Mouse (Mus musculus): ENCODE measurements at regions not wholly inside any gene's neighbourhood (a gene's known extent, or its start where the extent isn't known, plus 50 kb on each side); places are given as distances from the start of the nearest gene placed in this dataset.

DNA sequence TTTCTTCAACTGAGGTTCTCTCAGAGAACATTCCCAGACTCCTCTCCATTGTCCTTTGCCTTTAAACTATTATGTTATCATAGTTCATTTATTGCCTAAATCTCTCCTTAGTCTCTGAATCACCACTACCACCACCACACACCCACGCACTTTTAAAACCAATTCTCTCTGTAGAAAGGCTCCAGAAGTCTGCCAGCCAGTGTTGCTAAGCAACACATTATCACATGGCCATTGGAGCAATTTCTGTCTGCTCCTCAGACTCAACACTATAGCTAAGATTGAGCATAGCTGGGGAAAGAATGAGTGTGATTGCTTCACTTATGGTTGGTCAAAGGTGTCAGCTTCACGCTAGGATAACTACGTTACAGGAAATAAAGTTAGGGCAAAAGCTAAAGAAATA, 59.3 kb downstream of the Trap1a start:
- CTCF ChIA-PET, result no interaction called here

DNA sequence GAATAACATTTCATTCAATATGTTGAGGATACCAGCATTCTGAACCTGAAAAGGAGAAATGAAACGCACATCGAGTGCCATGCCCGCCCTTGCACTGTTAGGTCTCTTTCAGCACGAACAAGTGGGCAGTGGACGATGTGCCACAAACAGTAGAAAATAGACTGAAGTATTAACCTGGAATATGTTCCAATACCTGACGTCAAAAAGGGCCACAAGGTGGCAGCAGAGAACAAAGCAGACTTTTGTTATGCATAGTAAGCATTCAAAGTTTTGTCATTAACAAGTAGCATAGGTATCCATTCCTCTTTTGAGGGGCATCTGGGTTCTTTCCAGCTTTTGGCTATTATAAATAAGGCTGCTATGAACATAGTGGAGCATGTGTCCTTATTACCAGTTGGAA, 63.5 kb upstream of the D330045A20Rik start:
- CTCF ChIA-PET, result no interaction called here

DNA sequence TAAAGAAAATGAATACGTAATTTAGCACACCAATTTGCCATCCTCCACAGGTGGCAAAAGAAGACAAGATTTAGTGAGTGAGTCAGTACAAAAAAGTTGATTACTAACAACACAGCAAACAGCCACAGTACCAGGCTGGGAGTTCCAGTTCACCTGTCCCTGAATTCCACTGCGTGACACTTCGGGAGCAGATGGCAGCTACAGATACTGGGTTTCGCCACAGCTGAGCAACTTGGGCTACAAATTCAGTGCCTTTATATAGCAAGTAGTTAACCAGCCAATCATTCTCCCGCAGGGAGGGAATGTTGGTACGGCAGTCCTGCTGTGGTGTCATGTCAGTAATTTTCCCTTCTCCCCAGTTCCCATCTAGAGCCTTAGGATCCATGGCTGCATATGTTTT, 60.3 kb upstream of the D330045A20Rik start:
- CTCF ChIA-PET, result interaction anchor here (0.6 kb wide), 1 partner anchor 1715 kb away, joined by 5 read pairs; no protein-coding TSS in a partner anchor

DNA sequence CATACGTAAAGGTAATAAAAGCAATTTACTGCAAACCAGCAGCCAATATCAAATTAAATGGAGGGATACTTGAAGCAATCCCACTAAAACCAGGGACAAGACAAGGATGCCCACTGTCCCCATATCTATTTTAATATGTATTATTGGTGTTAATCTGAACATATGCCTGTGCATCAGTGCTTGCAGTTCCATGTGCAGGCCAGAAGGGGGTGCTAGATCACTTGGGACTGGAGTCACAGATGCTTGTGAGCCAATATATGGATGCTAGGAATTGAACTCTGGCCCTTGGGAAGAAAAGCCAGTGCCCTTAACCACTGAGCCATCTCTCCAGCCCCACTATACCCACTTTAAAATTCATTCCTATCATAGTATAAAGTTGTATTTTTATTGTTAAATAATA, 55.9 kb upstream of the D330045A20Rik start:
- CTCF ChIA-PET, result no interaction called here

Data from spleen, embryonic (tissue).